Mouse (Mus musculus) right cerebral cortex, postnatal 36 days (tissue): ENCODE results near the gene Lexm.

Experiments used
- DNase-seq, 2 experiments: peaks; one replicate each; pipeline ENCODE4 v3.0.0; 2022; ENCODE audit warnings: low spot score in 2 of 2, mixed read lengths in 1 of 2

Gene Lexm

GRCm38 (mm10) chr4:106582428-106583153, 34.5 kb downstream of the Lexm start:
- DNase-seq, result no peak

- no peak for DNase-seq
Measured at GRCm38 (mm10) chr4:106581865-106582204, 35.2 kb downstream of the Lexm start.

GRCm38 (mm10) chr4:106581176-106581864, 35.7 kb downstream of the Lexm start:
- DNase-seq, result peak in 1 of 2 experiments; percentile 43

GRCm38 (mm10) chr4:106577511-106577910, 39.5 kb downstream of the Lexm start:
- DNase-seq, result no peak

GRCm38 (mm10) chr4:106575022-106575421, 42.0 kb downstream of the Lexm start:
- no peak for DNase-seq

- DNase-seq, result no peak
Measured at GRCm38 (mm10) chr4:106571081-106571724, 45.8 kb downstream of the Lexm start.

GRCm38 (mm10) chr4:106569680-106570079, 47.4 kb downstream of the Lexm start:
- DNase-seq, result no peak

GRCm38 (mm10) chr4:106564161-106564560, 52.9 kb downstream of the Lexm start:
- DNase-seq, result no peak

- no peak for DNase-seq
Measured at GRCm38 (mm10) chr4:106562837-106563790, 53.9 kb downstream of the Lexm start.

- DNase-seq, result no peak
Measured at GRCm38 (mm10) chr4:106562006-106562405, 55.0 kb downstream of the Lexm start.

- peak; percentile 94 to 96 for DNase-seq
Measured at GRCm38 (mm10) chr4:106560846-106561781, 55.9 kb downstream of the Lexm start, which contains the start of gene Dhcr24. Dhcr24 (plus strand) TSS chr4:106561038.

- no peak for DNase-seq
Measured at GRCm38 (mm10) chr4:106560213-106560845, 56.7 kb downstream of the Lexm start.

- DNase-seq, result no peak
Measured at GRCm38 (mm10) chr4:106559343-106560212, 57.5 kb downstream of the Lexm start.

GRCm38 (mm10) chr4:106557978-106558377, 59.1 kb downstream of the Lexm start:
- no peak for DNase-seq

- DNase-seq, result no peak
Measured at GRCm38 (mm10) chr4:106557262-106557661, 59.8 kb downstream of the Lexm start.

GRCm38 (mm10) chr4:106550516-106551166, 66.4 kb downstream of the Lexm start:
- DNase-seq, result no peak

GRCm38 (mm10) chr4:106548113-106548512, 68.9 kb downstream of the Lexm start:
- DNase-seq, result no peak

- DNase-seq, result no peak
Measured at GRCm38 (mm10) chr4:106546896-106547295, 70.1 kb downstream of the Lexm start.
